Mouse (Mus musculus) lung, embryonic 16.5 days (tissue): ENCODE data around the gene Sox30. TPM values are rescaled to one million over a fixed set of nuclear protein-coding genes. Genes with fewer than 3 reads are reported as not detected.
A peak's percentile ranks its signal among the peaks of the same experiment; 100 is the strongest.

Experiments used
- ATAC-seq: fragments of 200-750 bp; cut with Nextera tagmentation; 2 replicates; pipeline ENCODE4 v1.8.0; 2017; ENCODE audit warnings: low read depth, mild to moderate bottlenecking, moderate library complexity
- H3K27ac ChIP-seq: fragments of 300-500 bp; sonication (generic); 2 replicates; pipeline ENCODE4 v1.5.1; 2014; ENCODE audit warnings: mild to moderate bottlenecking, control low read depth, low read length
- H3K27me3 ChIP-seq: fragments of 300-500 bp; sonication (generic); 2 replicates; pipeline ENCODE4 v1.6.1; 2014; ENCODE audit warnings: low read depth, low read length, mixed read lengths; ENCODE audit not compliant: control insufficient read depth, insufficient read depth
- H3K36me3 ChIP-seq: fragments of 300-500 bp; sonication (generic); 2 replicates; pipeline ENCODE4 v1.6.1; 2014; ENCODE audit warnings: low read length; ENCODE audit not compliant: control insufficient read depth, insufficient read depth
- H3K4me1 ChIP-seq: fragments of 300-500 bp; sonication (generic); replicated peaks from 2 replicates; pipeline ENCODE4 v1.6.1; 2014; ENCODE audit warnings: low read length, mixed read lengths; ENCODE audit not compliant: control insufficient read depth, insufficient read depth
- H3K4me2 ChIP-seq: fragments of 300-500 bp; sonication (generic); 2 replicates; pipeline ENCODE4 v1.6.1; 2014; ENCODE audit warnings: low read depth, low read length, control low read depth
- H3K4me3 ChIP-seq: fragments of 300-500 bp; sonication (generic); 2 replicates; pipeline ENCODE4 v1.5.1; 2014; ENCODE audit warnings: mild to moderate bottlenecking, low read length, control low read depth
- H3K9ac ChIP-seq: fragments of 300-500 bp; sonication (generic); 2 replicates; pipeline ENCODE4 v1.6.1; 2014; ENCODE audit warnings: low read length, control low read depth
- H3K9me3 ChIP-seq: fragments of 300-500 bp; sonication (generic); 2 replicates; pipeline ENCODE4 v1.6.1; 2016; ENCODE audit warnings: low read length; ENCODE audit not compliant: control insufficient read depth
- WGBS: fragments of 180-500 bp; shearing (Covaris S2); extraction: QIAGEN DNeasy Blood & Tissue Kit; methylation state at CpG from one replicate; pipeline ENCODE4 v1.1.7; 2014; 5-methylcytosine and 5-hydroxymethylcytosine counted together
- polyA plus RNA-seq: library from polyadenylated mRNA; unstranded; fragments of >200 nt; fragmentation: Nextera tagmentation; extraction: Ambion mirVana; gene quantifications from 2 replicates; pipeline ENCODE4 v1.2.1, GENCODE M21; 2015

The Sox30 gene
- polyA plus RNA-seq = 0.05 and 0.11 TPM in 2 replicates

GRCm38 (mm10) chr11:45979946-45980892 lies at the start of gene Sox30:
Gene Sox30 (plus strand): TSS chr11:45980310.
- Histone ChIP-seq H3K4me3 (peak within 1 kb of the TSS; percentile 66), H3K27me3 (no peaks in the 10 kb centered on the region; the same call in 1 of the 2 replicates), H3K9me3 (peaks cover 6% of the 10 kb centered on the region; the same call in 1 of the 2 replicates), H3K27ac (peak within 1 kb of the TSS; percentile 31; the same call in 1 of the 2 replicates), H3K4me1 (peaks cover 4% of the 10 kb centered on the region; the same call in 1 of the 2 replicates), H3K4me2 (peak within 1 kb of the TSS; percentile 94), H3K36me3 (no peaks in the 10 kb centered on the region), H3K9ac (peak within 1 kb of the TSS; percentile 87)
- WGBS = 12% methylated on average over 75 of the region's 115 CpGs
- ATAC-seq = peak; percentile 93

GRCm38 (mm10) chr11:45932771-45933170 lies 47.3 kb upstream of the Sox30 start:
- no peak for ATAC-seq
- Histone ChIP-seq H3K9ac (no peak overlapping the region), H3K27me3 (no peaks in the 10 kb centered on the region), H3K36me3 (peaks cover 23% of the 10 kb centered on the region), H3K4me1 (no peaks in the 10 kb centered on the region), H3K9me3 (no peaks in the 10 kb centered on the region), H3K27ac (no peak overlapping the region), H3K4me3 (no peak overlapping the region), H3K4me2 (no peak overlapping the region)
- WGBS = 88% methylated on average over 10 of the region's 10 CpGs

GRCm38 (mm10) chr11:45937478-45937877 lies 42.6 kb upstream of the Sox30 start:
- no peak overlapping the region for H3K9ac ChIP-seq

GRCm38 (mm10) chr11:45938917-45939316 lies 41.2 kb upstream of the Sox30 start:
- WGBS = 90% methylated on average over 8 of the region's 8 CpGs
- Histone ChIP-seq H3K9me3 (no peaks in the 10 kb centered on the region), H3K36me3 (peaks cover 17% of the 10 kb centered on the region), H3K27ac (no peak overlapping the region), H3K9ac (no peak overlapping the region), H3K27me3 (no peaks in the 10 kb centered on the region), H3K4me2 (no peak overlapping the region), H3K4me3 (no peak overlapping the region), H3K4me1 (peaks cover 10% of the 10 kb centered on the region)
- no peak for ATAC-seq

More at GRCm38 (mm10) chr11:45937478-45937877, 42.6 kb upstream of the Sox30 start:
- WGBS = 93% methylated on average over 8 of the region's 8 CpGs
- Histone ChIP-seq H3K4me2 (no peak overlapping the region), H3K36me3 (peaks cover 23% of the 10 kb centered on the region), H3K4me1 (no peaks in the 10 kb centered on the region), H3K4me3 (no peak overlapping the region), H3K9me3 (no peaks in the 10 kb centered on the region), H3K27me3 (no peaks in the 10 kb centered on the region), H3K27ac (no peak overlapping the region)
- no peak for ATAC-seq

- WGBS = 88% methylated on average over 7 of the region's 7 CpGs
- no peak for ATAC-seq
- H3K27me3 ChIP-seq = no peaks in the 10 kb centered on the region
- no peaks in the 10 kb centered on the region for H3K9me3 ChIP-seq
- peaks cover 1% of the 10 kb centered on the region; the same call in 1 of the 2 replicates for H3K36me3 ChIP-seq
- no peak overlapping the region for H3K27ac ChIP-seq
- peaks cover 10% of the 10 kb centered on the region for H3K4me1 ChIP-seq
- no peak overlapping the region for H3K4me2 ChIP-seq
- H3K9ac ChIP-seq = no peak overlapping the region
- H3K4me3 ChIP-seq = no peak overlapping the region
These were observed 37.8 kb upstream of the Sox30 start for GRCm38 (mm10) chr11:45942281-45942680.

GRCm38 (mm10) chr11:45943108-45943705 lies 36.9 kb upstream of the Sox30 start:
- Histone ChIP-seq H3K4me1 (peaks cover 10% of the 10 kb centered on the region), H3K9me3 (no peaks in the 10 kb centered on the region), H3K4me3 (peak overlapping the region; percentile 87), H3K9ac (peak overlapping the region; percentile 6; the same call in 1 of the 2 replicates), H3K27me3 (no peaks in the 10 kb centered on the region), H3K27ac (no peak overlapping the region), H3K36me3 (no peaks in the 10 kb centered on the region; the same call in 1 of the 2 replicates), H3K4me2 (peak overlapping the region; percentile 69)
- ATAC-seq = no peak
- WGBS = 52% methylated on average over 7 of the region's 7 CpGs

- ATAC-seq = peak; percentile 57; the same call in 1 of the 2 replicates
These were observed 36.0 kb upstream of the Sox30 start for GRCm38 (mm10) chr11:45943891-45944642.

GRCm38 (mm10) chr11:45944643-45945156 lies 35.4 kb upstream of the Sox30 start, which contains the start of gene Lsm11:
Gene Lsm11 (minus strand): TSS chr11:45944935.
- H3K27me3 ChIP-seq = no peaks in the 10 kb centered on the region
- 0 out of 2 replicates have a peak within 1 kb of the TSS, but pooled peaks have one; percentile 23 for H3K27ac ChIP-seq
- no peaks in the 10 kb centered on the region for H3K9me3 ChIP-seq
- H3K36me3 ChIP-seq = peaks cover 2% of the 10 kb centered on the region; the same call in 1 of the 2 replicates
- H3K9ac ChIP-seq = peak within 1 kb of the TSS; percentile 90
- peaks cover 10% of the 10 kb centered on the region for H3K4me1 ChIP-seq
- peak within 1 kb of the TSS; percentile 69 for H3K4me2 ChIP-seq
- WGBS = under 1% methylated on average over 47 of the region's 55 CpGs
- H3K4me3 ChIP-seq = peak within 1 kb of the TSS; percentile 87
- peak; percentile 92 for ATAC-seq

More at GRCm38 (mm10) chr11:45943891-45944642, 36.0 kb upstream of the Sox30 start:
- Histone ChIP-seq H3K36me3 (no peaks in the 10 kb centered on the region; the same call in 1 of the 2 replicates), H3K9ac (peak overlapping the region; percentile 90), H3K27ac (0 out of 2 replicates have a peak overlapping the region, but pooled peaks have one; percentile 23), H3K9me3 (no peaks in the 10 kb centered on the region), H3K4me3 (peak overlapping the region; percentile 87), H3K4me1 (peaks cover 10% of the 10 kb centered on the region), H3K4me2 (peak overlapping the region; percentile 69), H3K27me3 (no peaks in the 10 kb centered on the region)
- WGBS = under 1% methylated on average over 48 of the region's 49 CpGs
